Mouse (Mus musculus): ENCODE measurements at regions not wholly inside any gene's neighbourhood (a gene's known extent, or its start where the extent isn't known, plus 50 kb on each side); places are given as distances from the start of the nearest gene placed in this dataset.
A peak's percentile ranks its signal among the peaks of the same experiment; 100 is the strongest.

DNA sequence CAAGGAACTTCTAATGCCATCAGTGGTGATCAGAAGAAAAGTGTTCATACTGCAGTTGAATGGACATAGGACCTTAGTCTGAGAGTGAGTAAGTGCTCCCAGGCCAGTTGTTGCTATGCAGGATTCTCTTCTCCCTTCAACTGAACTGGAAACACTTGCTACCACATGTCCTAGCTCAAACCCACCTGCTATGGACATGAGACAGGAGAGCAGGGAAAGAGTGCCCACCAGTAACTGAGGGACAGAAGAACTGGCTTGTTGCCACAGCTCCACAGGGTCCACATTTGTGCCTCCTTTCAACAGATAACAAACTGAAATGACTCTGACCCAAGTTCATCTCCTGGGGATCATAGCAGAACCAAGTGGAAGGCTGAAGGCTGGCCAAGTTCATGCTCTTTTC lies 292.9 kb downstream of the Qk start:
- no peaks in the 10 kb centered on the region for H3K9me3 ChIP-seq (ENCODE audit: low read length)
- TF ChIP-seq CTCF (IDR thresholded peaks at IDR 0.05): no peak
- no peaks in the 10 kb centered on the region for H3K27me3 ChIP-seq (replicated peaks; ENCODE audit: insufficient read depth, low read length)
- no peaks in the 10 kb centered on the region for H3K4me1 ChIP-seq (ENCODE audit: insufficient read depth, low read depth, low read length)
- DNase-seq (ENCODE audit: low spot score) (no peak), ATAC-seq (no peak)
- no peak overlapping the region for H3K27ac ChIP-seq (ENCODE audit: low read length)
- H3K9ac ChIP-seq (replicated peaks; ENCODE audit: low read depth): no peak overlapping the region
- no peak overlapping the region for H3K4me2 ChIP-seq (replicated peaks; ENCODE audit: low read depth, low read length)
- no peaks in the 10 kb centered on the region for H3K36me3 ChIP-seq (ENCODE audit: insufficient read depth, low read length)
- no peak overlapping the region for H3K4me3 ChIP-seq (ENCODE audit: low read depth, low read length)

DNA sequence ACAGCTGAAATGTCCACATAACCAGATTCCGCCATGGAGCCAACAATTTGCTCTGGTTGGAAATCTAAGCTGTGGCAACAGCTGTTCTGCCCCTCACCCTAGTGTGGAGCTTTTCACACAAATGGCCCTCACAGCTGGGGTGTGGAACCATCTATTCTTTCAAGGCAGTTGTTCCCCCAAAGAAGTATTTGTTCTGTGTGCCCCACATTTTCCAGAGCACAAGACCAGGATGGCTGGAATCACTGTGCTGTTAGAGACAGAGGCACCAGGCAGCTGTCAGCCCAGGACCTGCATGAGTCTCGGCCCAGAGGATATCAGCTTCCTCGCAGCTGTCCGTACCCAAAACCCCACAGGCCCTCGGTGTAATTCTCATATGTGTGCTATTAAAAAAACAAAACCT lies 294.4 kb downstream of the Qk start:
- H3K4me2 ChIP-seq (replicated peaks; ENCODE audit: low read depth, low read length): no peak overlapping the region
- WGBS: 78% methylated on average over 5 of the region's 5 CpGs

DNA sequence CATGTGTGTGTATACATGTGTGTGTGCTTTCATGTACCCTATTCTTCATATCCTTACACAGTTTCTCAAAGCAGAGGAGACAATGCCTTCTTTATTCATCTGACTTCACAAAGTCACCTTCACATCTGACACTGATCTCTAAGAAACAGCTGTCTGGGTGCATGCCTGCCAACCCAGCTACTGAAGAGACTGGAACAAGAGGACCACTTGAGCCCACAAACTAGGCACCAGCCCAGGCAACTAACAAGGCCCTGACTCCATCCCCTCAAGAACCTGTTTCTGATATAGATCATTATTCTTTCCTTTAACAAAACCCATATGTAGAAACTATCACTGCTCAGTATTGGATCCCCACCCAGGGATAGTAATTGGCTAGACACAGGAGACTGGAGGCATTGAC lies 295.3 kb downstream of the Qk start:
- Histone ChIP-seq H3K9ac (replicated peaks; ENCODE audit: low read depth) (no peak overlapping the region), H3K27me3 (replicated peaks; ENCODE audit: insufficient read depth, low read length) (no peaks in the 10 kb centered on the region), H3K4me2 (replicated peaks; ENCODE audit: low read depth, low read length) (no peak overlapping the region), H3K36me3 (ENCODE audit: insufficient read depth, low read length) (no peaks in the 10 kb centered on the region), H3K9me3 (ENCODE audit: low read length) (no peaks in the 10 kb centered on the region), H3K4me3 (ENCODE audit: low read depth, low read length) (no peak overlapping the region), H3K27ac (ENCODE audit: low read length) (no peak overlapping the region), H3K4me1 (ENCODE audit: insufficient read depth, low read depth, low read length) (no peaks in the 10 kb centered on the region)
- no peak for TF ChIP-seq EP300 (IDR thresholded peaks at IDR 0.05)
- TF ChIP-seq CTCF (IDR thresholded peaks at IDR 0.05): no peak
- ATAC-seq: no peak
- no peak for DNase-seq (ENCODE audit: low spot score)

More for the DNA sequence above, 294.4 kb downstream of the Qk start:
- no peak for ATAC-seq
- no peaks in the 10 kb centered on the region for H3K4me1 ChIP-seq (ENCODE audit: insufficient read depth, low read depth, low read length)
- H3K9ac ChIP-seq (replicated peaks; ENCODE audit: low read depth): no peak overlapping the region
- no peaks in the 10 kb centered on the region for H3K9me3 ChIP-seq (ENCODE audit: low read length)
- no peaks in the 10 kb centered on the region for H3K36me3 ChIP-seq (ENCODE audit: insufficient read depth, low read length)
- TF ChIP-seq EP300 (IDR thresholded peaks at IDR 0.05): no peak
- no peak for TF ChIP-seq CTCF (IDR thresholded peaks at IDR 0.05)
- DNase-seq (ENCODE audit: low spot score): no peak
- H3K27me3 ChIP-seq (replicated peaks; ENCODE audit: insufficient read depth, low read length): no peaks in the 10 kb centered on the region
- H3K27ac ChIP-seq (ENCODE audit: low read length): no peak overlapping the region
- no peak overlapping the region for H3K4me3 ChIP-seq (ENCODE audit: low read depth, low read length)

DNA sequence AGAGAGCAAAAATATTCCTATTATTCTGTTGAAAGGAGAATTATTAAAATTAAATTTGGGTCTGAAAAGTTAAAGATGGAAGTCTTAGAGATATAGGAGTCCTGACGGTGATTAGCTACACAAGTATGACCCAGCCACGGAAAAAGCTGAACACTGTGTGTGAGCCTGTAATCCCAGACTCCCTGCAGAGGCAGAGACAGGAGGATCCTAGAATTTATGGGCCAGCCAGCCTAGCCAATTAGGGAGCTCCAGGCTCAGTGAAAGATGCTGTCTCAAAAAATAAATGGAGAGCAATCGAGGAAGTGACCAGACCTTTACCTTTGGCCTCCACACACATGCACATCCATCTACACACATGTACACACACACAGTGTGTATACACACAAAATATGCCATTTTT lies 307.5 kb downstream of the Qk start:
- ATAC-seq: no peak
- 82% methylated on average over 3 of the region's 3 CpGs for WGBS

DNA sequence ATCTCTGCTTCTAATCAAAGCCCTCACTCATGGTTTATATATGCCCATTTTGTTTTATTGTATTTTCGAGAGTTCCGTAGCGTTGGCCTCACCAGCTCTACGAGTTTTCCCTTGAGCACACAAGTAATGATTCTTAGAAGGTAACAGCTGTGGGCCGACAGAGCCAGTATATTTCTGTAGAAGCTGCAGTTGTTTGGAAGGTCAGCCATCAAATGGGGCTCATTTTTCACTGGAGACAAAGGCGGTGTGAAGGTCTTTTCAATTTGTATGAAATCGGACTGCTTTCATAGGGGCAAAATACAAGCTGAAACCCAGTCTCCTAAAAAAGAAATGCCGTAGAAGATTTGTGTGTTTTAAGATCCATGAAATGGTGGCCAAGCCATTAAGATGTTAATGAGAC lies 307.9 kb downstream of the Qk start:
- ATAC-seq (no peak), DNase-seq (ENCODE audit: low spot score) (no peak)
- no peaks in the 10 kb centered on the region for H3K9me3 ChIP-seq (ENCODE audit: low read length)
- H3K36me3 ChIP-seq (ENCODE audit: insufficient read depth, low read length): no peaks in the 10 kb centered on the region
- TF ChIP-seq CTCF (IDR thresholded peaks at IDR 0.05) (no peak), EP300 (IDR thresholded peaks at IDR 0.05) (no peak)
- no peaks in the 10 kb centered on the region for H3K4me1 ChIP-seq (ENCODE audit: insufficient read depth, low read depth, low read length)
- H3K27me3 ChIP-seq (replicated peaks; ENCODE audit: insufficient read depth, low read length): no peaks in the 10 kb centered on the region
- no peak overlapping the region for H3K4me2 ChIP-seq (replicated peaks; ENCODE audit: low read depth, low read length)
- H3K9ac ChIP-seq (replicated peaks; ENCODE audit: low read depth): no peak overlapping the region
- no peak overlapping the region for H3K4me3 ChIP-seq (ENCODE audit: low read depth, low read length)
- 82% methylated on average over 8 of the region's 8 CpGs for WGBS
- no peak overlapping the region for H3K27ac ChIP-seq (ENCODE audit: low read length)

More for the DNA sequence above, 307.5 kb downstream of the Qk start:
- no peak for DNase-seq (ENCODE audit: low spot score)
- H3K4me3 ChIP-seq (ENCODE audit: low read depth, low read length): no peak overlapping the region
- TF ChIP-seq CTCF (IDR thresholded peaks at IDR 0.05) (no peak), EP300 (IDR thresholded peaks at IDR 0.05) (no peak)
- H3K4me1 ChIP-seq (ENCODE audit: insufficient read depth, low read depth, low read length): no peaks in the 10 kb centered on the region
- H3K27me3 ChIP-seq (replicated peaks; ENCODE audit: insufficient read depth, low read length): no peaks in the 10 kb centered on the region
- H3K36me3 ChIP-seq (ENCODE audit: insufficient read depth, low read length): no peaks in the 10 kb centered on the region
- H3K9me3 ChIP-seq (ENCODE audit: low read length): no peaks in the 10 kb centered on the region
- H3K4me2 ChIP-seq (replicated peaks; ENCODE audit: low read depth, low read length): no peak overlapping the region
- H3K9ac ChIP-seq (replicated peaks; ENCODE audit: low read depth): no peak overlapping the region
- H3K27ac ChIP-seq (ENCODE audit: low read length): no peak overlapping the region

DNA sequence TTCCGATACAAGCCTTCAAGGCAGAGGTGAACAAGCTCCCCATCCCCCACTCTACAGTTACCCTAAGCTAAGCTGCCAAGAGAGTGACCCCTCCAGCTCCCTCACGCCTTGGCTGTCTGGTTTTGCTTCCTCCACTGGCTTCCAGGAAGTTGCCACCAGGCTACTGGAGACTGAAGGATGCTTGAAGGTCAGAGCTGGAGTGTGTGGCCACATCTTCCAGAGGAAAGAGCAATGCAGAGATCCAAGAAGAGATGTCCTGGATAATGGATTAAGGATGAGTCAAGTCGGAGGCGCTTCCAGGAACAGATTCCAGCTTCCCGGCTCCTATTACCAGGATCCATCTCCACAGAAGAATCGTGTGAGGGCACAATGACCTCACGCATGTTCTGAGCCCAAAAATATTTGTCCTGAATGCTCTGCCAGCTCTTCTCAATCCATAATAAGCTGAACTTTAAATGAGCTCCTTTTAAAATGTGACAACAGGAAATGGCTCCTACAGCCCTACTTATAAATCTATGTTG lies 318.5 kb downstream of the Qk start:
- WGBS: 37% methylated on average over 7 of the region's 7 CpGs
- Histone ChIP-seq H3K4me2 (replicated peaks; ENCODE audit: low read depth, low read length) (no peak overlapping the region), H3K27me3 (replicated peaks; ENCODE audit: insufficient read depth, low read length) (no peaks in the 10 kb centered on the region), H3K4me1 (ENCODE audit: insufficient read depth, low read depth, low read length) (no peaks in the 10 kb centered on the region), H3K27ac (ENCODE audit: low read length) (0 out of 2 replicates have a peak overlapping the region, but pooled peaks have one; percentile 26), H3K9me3 (ENCODE audit: low read length) (no peaks in the 10 kb centered on the region), H3K36me3 (ENCODE audit: insufficient read depth, low read length) (no peaks in the 10 kb centered on the region), H3K9ac (replicated peaks; ENCODE audit: low read depth) (no peak overlapping the region), H3K4me3 (ENCODE audit: low read depth, low read length) (no peak overlapping the region)
- DNase-seq (ENCODE audit: low spot score): peak; percentile 81
- TF ChIP-seq CTCF (IDR thresholded peaks at IDR 0.05) (no peak), EP300 (IDR thresholded peaks at IDR 0.05) (peak; percentile 85)
- peak; percentile 88 for ATAC-seq

DNA sequence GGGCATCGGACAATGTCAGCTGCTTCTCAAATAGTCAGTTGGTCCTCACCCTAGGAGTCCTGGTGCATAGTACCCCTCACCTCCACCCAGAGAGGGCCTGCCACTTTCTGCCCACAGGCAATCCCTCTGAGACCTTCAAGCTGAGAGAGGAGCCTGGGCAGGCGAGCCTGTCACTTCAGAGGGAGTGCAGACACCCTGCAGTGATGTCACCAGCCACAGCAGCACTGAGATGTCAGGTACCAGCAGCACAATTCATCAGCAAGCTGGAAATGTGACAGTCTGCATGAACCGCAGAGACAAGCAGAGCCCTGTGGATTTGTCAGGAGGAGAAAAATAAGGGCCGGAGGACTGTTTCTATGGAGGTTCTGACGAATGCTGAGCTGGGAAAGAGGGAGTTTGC lies 324.3 kb downstream of the Qk start:
- no peak overlapping the region for H3K4me2 ChIP-seq (replicated peaks; ENCODE audit: low read depth, low read length)
- ATAC-seq: no peak
- no peak for DNase-seq (ENCODE audit: low spot score)
- H3K9ac ChIP-seq (replicated peaks; ENCODE audit: low read depth): no peak overlapping the region
- TF ChIP-seq EP300 (IDR thresholded peaks at IDR 0.05) (no peak), CTCF (IDR thresholded peaks at IDR 0.05) (no peak)
- H3K9me3 ChIP-seq (ENCODE audit: low read length): no peaks in the 10 kb centered on the region
- no peaks in the 10 kb centered on the region for H3K4me1 ChIP-seq (ENCODE audit: insufficient read depth, low read depth, low read length)
- H3K27me3 ChIP-seq (replicated peaks; ENCODE audit: insufficient read depth, low read length): no peaks in the 10 kb centered on the region
- no peak overlapping the region for H3K4me3 ChIP-seq (ENCODE audit: low read depth, low read length)
- no peak overlapping the region for H3K27ac ChIP-seq (ENCODE audit: low read length)
- 70% methylated on average over 5 of the region's 5 CpGs for WGBS
- H3K36me3 ChIP-seq (ENCODE audit: insufficient read depth, low read length): no peaks in the 10 kb centered on the region

Measured in lung, postnatal 0 days (tissue).